Mouse (Mus musculus) kidney, adult 2 months (tissue): ENCODE data around the gene Zkscan5.

Experiments used
- CTCF ChIP-seq: fragments of 200-500 bp; conservative IDR thresholded peaks from 2 replicates; pipeline ENCODE4 v1.5.1; 2011; ENCODE audit warnings: low read depth, mild to moderate bottlenecking, control low read depth, low read length, moderate library complexity, mixed read lengths; ENCODE audit not compliant: insufficient read depth, insufficient read length
- POLR2A ChIP-seq: fragments of 200-500 bp; IDR thresholded peaks from one replicate; pipeline ENCODE4 v1.6.1; 2011; ENCODE audit warnings: low read depth, low read length, control low read depth

GRCm38 (mm10) chr5:145249520-145249919 is 45.2 kb downstream of the Zkscan5 start:
- no peak for TF ChIP-seq CTCF
- TF ChIP-seq POLR2A = no peak
